Mouse (Mus musculus): ENCODE results near the gene Olfr1413. TPM values are rescaled to one million over a fixed set of nuclear protein-coding genes. Genes with fewer than 3 reads are reported as not detected.

The Olfr1413 gene
- not detected in 2 replicates for polyA plus RNA-seq (2016; fragmentation: Nextera tagmentation; extraction: Ambion mirVana)

GRCm38 (mm10) chr1:92571022-92571421 lies at the start of gene Olfr1413:
Gene Olfr1413, plus strand, starts transcription at chr1:92571322.
- no peak within 1 kb of the TSS for H3K4me3 ChIP-seq
- DNase-seq (ENCODE audit: extremely low spot score, low spot score) = no peak
- 90% methylated on average over 3 of the region's 3 CpGs for WGBS
- no peaks in the 10 kb centered on the region for H3K27me3 ChIP-seq (ENCODE audit: poor library complexity, severe bottlenecking)
- no peak within 1 kb of the TSS for H3K27ac ChIP-seq
- H3K36me3 ChIP-seq (replicated peaks) = no peaks in the 10 kb centered on the region
- H3K9me3 ChIP-seq = no peaks in the 10 kb centered on the region
- no peaks in the 10 kb centered on the region for H3K4me1 ChIP-seq

- Histone ChIP-seq H3K9me3 (no peaks in the 10 kb centered on the region), H3K4me3 (no peak overlapping the region), H3K27me3 (ENCODE audit: poor library complexity, severe bottlenecking) (no peaks in the 10 kb centered on the region), H3K4me1 (peaks cover 20% of the 10 kb centered on the region), H3K36me3 (replicated peaks) (no peaks in the 10 kb centered on the region), H3K27ac (no peak overlapping the region)
- WGBS = 23% methylated on average over 10 of the region's 10 CpGs
- peak; percentile 41 for DNase-seq (ENCODE audit: extremely low spot score, low spot score)
These were observed 49.7 kb upstream of the Olfr1413 start for GRCm38 (mm10) chr1:92521376-92521775.

GRCm38 (mm10) chr1:92523764-92524163 lies 47.4 kb upstream of the Olfr1413 start:
- no peak overlapping the region for H3K27ac ChIP-seq
- no peaks in the 10 kb centered on the region for H3K27me3 ChIP-seq (ENCODE audit: poor library complexity, severe bottlenecking)
- no peaks in the 10 kb centered on the region for H3K9me3 ChIP-seq
- DNase-seq (ENCODE audit: extremely low spot score, low spot score) = no peak
- 93% methylated on average over 3 of the region's 3 CpGs for WGBS
- no peak overlapping the region for H3K4me3 ChIP-seq
- H3K4me1 ChIP-seq = peaks cover 20% of the 10 kb centered on the region
- no peaks in the 10 kb centered on the region for H3K36me3 ChIP-seq (replicated peaks)

- Histone ChIP-seq H3K4me1 (no peaks in the 10 kb centered on the region), H3K36me3 (replicated peaks) (no peaks in the 10 kb centered on the region), H3K9me3 (no peaks in the 10 kb centered on the region), H3K27me3 (ENCODE audit: poor library complexity, severe bottlenecking) (no peaks in the 10 kb centered on the region), H3K27ac (no peak overlapping the region), H3K4me3 (no peak overlapping the region)
- DNase-seq (ENCODE audit: extremely low spot score, low spot score) = no peak
- 53% methylated on average over 5 of the region's 5 CpGs for WGBS
These were observed 34.1 kb upstream of the Olfr1413 start for GRCm38 (mm10) chr1:92536972-92537371.

GRCm38 (mm10) chr1:92539071-92539470 lies 32.1 kb upstream of the Olfr1413 start:
- Histone ChIP-seq H3K4me1 (no peaks in the 10 kb centered on the region), H3K36me3 (replicated peaks) (no peaks in the 10 kb centered on the region), H3K9me3 (no peaks in the 10 kb centered on the region), H3K27me3 (ENCODE audit: poor library complexity, severe bottlenecking) (no peaks in the 10 kb centered on the region), H3K27ac (no peak overlapping the region), H3K4me3 (no peak overlapping the region)
- 65% methylated on average over 2 of the region's 2 CpGs for WGBS
- no peak for DNase-seq (ENCODE audit: extremely low spot score, low spot score)

GRCm38 (mm10) chr1:92545929-92546328 lies 25.2 kb upstream of the Olfr1413 start:
- no peak for DNase-seq (ENCODE audit: extremely low spot score, low spot score)
- H3K27me3 ChIP-seq (ENCODE audit: poor library complexity, severe bottlenecking) = no peaks in the 10 kb centered on the region
- H3K9me3 ChIP-seq = no peaks in the 10 kb centered on the region
- 92% methylated on average over 2 of the region's 2 CpGs for WGBS
- H3K36me3 ChIP-seq (replicated peaks) = no peaks in the 10 kb centered on the region
- no peak overlapping the region for H3K27ac ChIP-seq
- H3K4me3 ChIP-seq = no peak overlapping the region
- H3K4me1 ChIP-seq = no peaks in the 10 kb centered on the region

- Histone ChIP-seq H3K4me3 (no peak within 1 kb of the TSS), H3K36me3 (replicated peaks) (no peaks in the 10 kb centered on the region), H3K9me3 (no peaks in the 10 kb centered on the region), H3K4me1 (no peaks in the 10 kb centered on the region), H3K27me3 (ENCODE audit: poor library complexity, severe bottlenecking) (no peaks in the 10 kb centered on the region), H3K27ac (no peak within 1 kb of the TSS)
- WGBS = 89% methylated on average over 2 of the region's 2 CpGs
- no peak for DNase-seq (ENCODE audit: extremely low spot score, low spot score)
These were observed 14.4 kb downstream of the Olfr1413 start, which contains the start of gene Olfr1412 for GRCm38 (mm10) chr1:92585479-92585878. Gene Olfr1412, plus strand, starts transcription at chr1:92585779.

- Histone ChIP-seq H3K9me3 (no peaks in the 10 kb centered on the region), H3K4me3 (no peak within 1 kb of the TSS), H3K4me1 (no peaks in the 10 kb centered on the region), H3K27me3 (ENCODE audit: poor library complexity, severe bottlenecking) (no peaks in the 10 kb centered on the region), H3K27ac (no peak within 1 kb of the TSS), H3K36me3 (replicated peaks) (no peaks in the 10 kb centered on the region)
- no peak for DNase-seq (ENCODE audit: extremely low spot score, low spot score)
These were observed 23.0 kb downstream of the Olfr1413 start, which contains the start of gene Olfr1411 for GRCm38 (mm10) chr1:92594111-92594510. Gene Olfr1411, plus strand, starts transcription at chr1:92594411.

GRCm38 (mm10) chr1:92596019-92596418 lies 24.9 kb downstream of the Olfr1413 start:
- no peak for DNase-seq (ENCODE audit: extremely low spot score, low spot score)
- no peak overlapping the region for H3K27ac ChIP-seq
- WGBS = 87% methylated on average over 3 of the region's 3 CpGs

GRCm38 (mm10) chr1:92605482-92605881 lies 34.4 kb downstream of the Olfr1413 start, which contains the start of gene Olfr1410:
Gene Olfr1410, plus strand, starts transcription at chr1:92605782.
- Histone ChIP-seq H3K36me3 (replicated peaks) (no peaks in the 10 kb centered on the region), H3K27me3 (ENCODE audit: poor library complexity, severe bottlenecking) (no peaks in the 10 kb centered on the region), H3K27ac (no peak within 1 kb of the TSS), H3K4me3 (no peak within 1 kb of the TSS), H3K9me3 (no peaks in the 10 kb centered on the region), H3K4me1 (no peaks in the 10 kb centered on the region)
- WGBS = 90% methylated on average over 1 of the region's 1 CpGs
- DNase-seq (ENCODE audit: extremely low spot score, low spot score) = no peak

More at GRCm38 (mm10) chr1:92596019-92596418, 24.9 kb downstream of the Olfr1413 start:
- Histone ChIP-seq H3K4me3 (no peak overlapping the region), H3K27me3 (ENCODE audit: poor library complexity, severe bottlenecking) (no peaks in the 10 kb centered on the region), H3K9me3 (no peaks in the 10 kb centered on the region), H3K4me1 (no peaks in the 10 kb centered on the region), H3K36me3 (replicated peaks) (no peaks in the 10 kb centered on the region)

GRCm38 (mm10) chr1:92607711-92608110 lies 36.6 kb downstream of the Olfr1413 start:
- H3K36me3 ChIP-seq (replicated peaks) = no peaks in the 10 kb centered on the region
- H3K4me1 ChIP-seq = no peaks in the 10 kb centered on the region
- DNase-seq (ENCODE audit: extremely low spot score, low spot score) = no peak
- no peak overlapping the region for H3K27ac ChIP-seq
- no peaks in the 10 kb centered on the region for H3K9me3 ChIP-seq
- 88% methylated on average over 4 of the region's 4 CpGs for WGBS
- H3K4me3 ChIP-seq = no peak overlapping the region
- no peaks in the 10 kb centered on the region; the same call in 1 of the 2 replicates for H3K27me3 ChIP-seq (ENCODE audit: poor library complexity, severe bottlenecking)

- peak; percentile 37 for DNase-seq (ENCODE audit: extremely low spot score, low spot score)
- Histone ChIP-seq H3K9me3 (no peaks in the 10 kb centered on the region), H3K4me3 (no peak overlapping the region), H3K4me1 (no peaks in the 10 kb centered on the region), H3K27ac (no peak overlapping the region), H3K27me3 (ENCODE audit: poor library complexity, severe bottlenecking) (no peaks in the 10 kb centered on the region; the same call in 1 of the 2 replicates), H3K36me3 (replicated peaks) (no peaks in the 10 kb centered on the region)
- 11% methylated on average over 5 of the region's 5 CpGs for WGBS
These were observed 39.9 kb downstream of the Olfr1413 start for GRCm38 (mm10) chr1:92611008-92611407.

GRCm38 (mm10) chr1:92613175-92613574 lies 42.1 kb downstream of the Olfr1413 start:
- DNase-seq (ENCODE audit: extremely low spot score, low spot score) = no peak
- WGBS = 57% methylated on average over 4 of the region's 4 CpGs
- H3K27me3 ChIP-seq (ENCODE audit: poor library complexity, severe bottlenecking) = no peaks in the 10 kb centered on the region; the same call in 1 of the 2 replicates
- H3K36me3 ChIP-seq (replicated peaks) = no peaks in the 10 kb centered on the region
- no peaks in the 10 kb centered on the region for H3K4me1 ChIP-seq
- H3K4me3 ChIP-seq = no peak overlapping the region
- no peak overlapping the region for H3K27ac ChIP-seq
- no peaks in the 10 kb centered on the region for H3K9me3 ChIP-seq

- H3K4me1 ChIP-seq = no peaks in the 10 kb centered on the region
- no peak for DNase-seq (ENCODE audit: extremely low spot score, low spot score)
- no peaks in the 10 kb centered on the region; the same call in 1 of the 2 replicates for H3K27me3 ChIP-seq (ENCODE audit: poor library complexity, severe bottlenecking)
- H3K9me3 ChIP-seq = no peaks in the 10 kb centered on the region
- no peak overlapping the region for H3K4me3 ChIP-seq
- H3K36me3 ChIP-seq (replicated peaks) = no peaks in the 10 kb centered on the region
- no peak overlapping the region for H3K27ac ChIP-seq
- 8% methylated on average over 1 of the region's 1 CpGs for WGBS
These were observed 43.4 kb downstream of the Olfr1413 start for GRCm38 (mm10) chr1:92614516-92614915.
